Mouse (Mus musculus): ENCODE data around the gene Slc35f6. TPM values are rescaled to one million over a fixed set of nuclear protein-coding genes. Genes with fewer than 3 reads are reported as not detected.

Gene Slc35f6
- polyA plus RNA-seq (2017; shearing (Covaris generic)) = 10 to 100 TPM in 1 of 2 experiments, 1 to 10 TPM in 1; 8.7 to 15.7 TPM

GRCm38 (mm10) chr5:30647815-30648560 is at the start of gene Slc35f6:
TSS of gene Slc35f6 (plus strand) at chr5:30647933.
- peak; percentile 98 for ATAC-seq

GRCm38 (mm10) chr5:30601397-30601796 is 46.3 kb upstream of the Slc35f6 start:
- ATAC-seq = no peak

GRCm38 (mm10) chr5:30603255-30603654 is 44.5 kb upstream of the Slc35f6 start:
- ATAC-seq = no peak

GRCm38 (mm10) chr5:30603926-30604325 is 43.8 kb upstream of the Slc35f6 start:
- ATAC-seq = no peak

- no peak for ATAC-seq
Observed at GRCm38 (mm10) chr5:30604769-30605188, 43.0 kb upstream of the Slc35f6 start.

DNA sequence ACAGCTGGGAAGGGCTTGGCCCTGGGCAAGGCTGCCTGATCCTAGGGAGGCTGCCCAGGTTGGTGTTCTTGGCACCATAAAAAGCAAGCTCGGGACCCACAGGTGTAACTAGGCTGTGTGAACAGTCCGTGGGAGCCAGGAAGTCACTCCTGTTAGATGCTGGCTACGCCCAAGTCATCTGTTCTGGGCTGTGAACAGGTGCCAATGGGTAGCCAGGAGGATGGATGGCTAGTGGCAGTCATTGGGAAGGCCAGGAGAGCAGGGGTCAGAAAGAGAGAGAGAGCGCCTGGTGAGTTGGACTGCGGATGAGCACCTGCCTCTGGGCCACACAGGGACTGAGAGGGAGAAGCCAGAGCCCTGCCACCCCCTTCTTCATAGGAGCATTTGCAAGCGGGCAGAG is 42.1 kb upstream of the Slc35f6 start:
- ATAC-seq = no peak

DNA sequence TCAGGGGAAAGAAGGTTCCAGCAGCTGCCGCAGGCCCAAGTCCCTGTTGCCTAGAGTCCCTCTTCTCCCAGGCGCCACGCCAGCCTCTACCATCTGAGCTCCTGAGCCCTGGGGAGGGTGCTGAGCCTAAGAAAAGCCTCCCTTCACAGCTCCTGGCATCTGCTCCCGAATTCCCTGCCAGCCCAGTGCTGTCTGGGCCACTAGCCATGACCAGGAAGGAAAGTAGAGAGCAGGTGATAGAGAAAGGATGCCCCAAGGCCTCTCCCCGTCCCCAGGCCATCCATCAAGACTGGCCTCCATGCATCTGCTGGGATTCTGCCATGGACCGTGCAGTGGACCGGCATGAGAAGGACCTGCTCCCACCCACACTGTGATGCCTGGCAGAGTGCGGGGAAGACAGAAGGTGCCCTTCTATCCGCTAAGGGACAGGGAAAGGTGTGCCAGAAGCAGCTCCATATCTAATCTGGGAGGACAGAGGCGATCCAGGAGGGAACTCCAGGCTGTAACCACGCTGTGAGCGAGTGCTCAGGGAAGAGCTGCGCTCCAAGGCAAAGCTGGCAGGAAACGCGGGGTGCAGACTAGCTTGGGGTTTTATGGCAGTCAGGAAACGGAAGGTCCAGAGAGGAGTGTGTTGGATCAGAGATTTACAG is 41.2 kb upstream of the Slc35f6 start:
- ATAC-seq = no peak

GRCm38 (mm10) chr5:30609094-30609493 is 38.6 kb upstream of the Slc35f6 start:
- ATAC-seq = no peak

GRCm38 (mm10) chr5:30609918-30610645 is 37.7 kb upstream of the Slc35f6 start:
- no peak for ATAC-seq

GRCm38 (mm10) chr5:30611091-30611490 is 36.6 kb upstream of the Slc35f6 start:
- no peak for ATAC-seq

GRCm38 (mm10) chr5:30611689-30612088 is 36.0 kb upstream of the Slc35f6 start:
- ATAC-seq = no peak

GRCm38 (mm10) chr5:30612575-30612974 is 35.2 kb upstream of the Slc35f6 start:
- no peak for ATAC-seq

- no peak for ATAC-seq
Observed at GRCm38 (mm10) chr5:30613242-30613641, 34.5 kb upstream of the Slc35f6 start.

GRCm38 (mm10) chr5:30614221-30614620 is 33.5 kb upstream of the Slc35f6 start:
- ATAC-seq = no peak

DNA sequence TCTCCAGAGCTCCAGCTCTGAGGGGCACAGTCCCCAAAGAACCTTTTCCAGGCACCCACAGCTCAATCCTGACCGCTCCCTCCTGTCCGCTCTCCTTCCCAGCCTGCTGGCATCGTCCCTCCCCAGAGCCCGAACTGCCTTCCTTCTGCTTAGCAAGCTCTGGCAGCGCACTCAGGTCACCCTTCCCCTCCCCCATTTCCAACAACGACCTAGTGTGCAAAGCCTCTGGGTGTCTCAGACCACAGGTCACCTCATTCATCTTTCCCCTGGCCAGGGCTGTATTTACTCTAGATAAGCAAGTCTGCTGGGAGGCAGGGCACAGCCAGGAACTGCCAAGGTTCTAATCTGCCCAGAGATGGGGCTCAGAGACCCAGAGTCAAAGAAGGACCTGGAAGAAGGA is 32.3 kb upstream of the Slc35f6 start:
- ATAC-seq = no peak

DNA sequence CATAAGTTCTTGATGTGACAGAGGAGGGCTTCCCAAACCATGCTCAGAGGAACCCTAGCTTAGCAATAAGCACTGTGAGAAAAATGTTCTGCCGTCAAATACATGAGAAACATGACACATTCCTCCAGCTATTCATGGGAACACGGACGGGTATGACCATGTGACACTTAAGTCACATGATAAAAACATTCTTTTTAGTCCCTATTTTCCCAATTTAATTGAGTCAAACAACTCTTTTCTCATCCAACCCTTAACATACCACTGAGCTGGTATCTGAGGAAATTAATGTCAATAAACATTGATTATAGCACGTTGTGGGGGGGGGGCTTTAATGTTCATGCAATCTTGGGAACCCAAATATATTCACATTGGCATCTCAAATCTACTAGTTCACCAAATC is 31.9 kb upstream of the Slc35f6 start:
- ATAC-seq = no peak

GRCm38 (mm10) chr5:30616644-30617043 is 31.1 kb upstream of the Slc35f6 start:
- no peak for ATAC-seq

GRCm38 (mm10) chr5:30617357-30617756 is 30.4 kb upstream of the Slc35f6 start:
- ATAC-seq = no peak

GRCm38 (mm10) chr5:30617851-30618250 is 29.9 kb upstream of the Slc35f6 start:
- ATAC-seq = no peak

GRCm38 (mm10) chr5:30618376-30619003 is 29.2 kb upstream of the Slc35f6 start:
- no peak for ATAC-seq

DNA sequence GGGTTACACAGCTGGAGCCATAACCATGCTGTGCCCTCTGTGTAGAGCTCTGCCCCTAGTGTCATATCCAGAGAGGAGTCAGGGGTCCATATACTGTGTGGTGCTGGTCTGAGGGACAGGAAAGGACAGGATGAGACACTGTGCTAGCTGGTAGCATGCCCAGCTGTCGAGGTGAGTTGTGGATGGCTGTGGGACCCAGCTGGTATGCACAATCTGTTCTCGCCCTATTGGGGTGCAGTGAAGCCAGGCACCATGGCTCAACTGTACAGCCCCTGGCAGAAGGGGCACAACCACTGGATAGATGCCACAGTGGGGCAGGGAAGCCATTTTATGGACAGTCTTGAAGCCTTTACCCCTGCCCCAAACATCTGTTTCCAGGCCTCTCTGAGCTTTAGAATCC is 28.5 kb upstream of the Slc35f6 start:
- ATAC-seq = no peak

DNA sequence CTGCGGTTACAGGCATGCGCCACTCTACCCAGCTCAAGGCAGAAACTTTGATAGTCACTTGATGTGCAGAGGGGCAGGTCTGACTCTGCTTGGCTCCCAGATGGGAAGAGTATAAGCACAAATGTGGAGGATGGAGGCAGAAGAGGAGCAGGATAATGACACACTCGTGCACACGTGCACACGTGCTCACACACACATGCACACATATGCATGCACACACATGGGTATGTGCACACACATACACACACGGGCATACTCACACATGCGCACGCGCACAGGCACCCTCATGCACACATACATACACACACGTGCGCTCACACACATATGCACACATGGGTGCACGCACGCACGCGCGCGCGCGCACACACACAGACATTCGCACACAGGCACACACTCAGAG is 27.2 kb upstream of the Slc35f6 start:
- ATAC-seq = no peak

- ATAC-seq = no peak
Observed at GRCm38 (mm10) chr5:30621211-30621790, 26.4 kb upstream of the Slc35f6 start.

All from activated CD4-positive, CD25-positive, alpha-beta regulatory T cell, adult 4 months (primary cell).